Mouse (Mus musculus): ENCODE data around the gene Bcas2.
"Not testable (repeated sequence)": the region's sequence is repeated elsewhere in the genome, so short reads cannot be mapped to it uniquely, and the experiment has no call there.

Gene Bcas2

GRCm38 (mm10) chr3:103159232-103159900 is 12.1 kb upstream of the Bcas2 start:
- DNase-seq (ENCODE audit: low read depth, low spot score): no peak

- peak; percentile 90 for DNase-seq (ENCODE audit: low read depth, low spot score)
These were observed 1.7 kb upstream of the Bcas2 start for GRCm38 (mm10) chr3:103169771-103170170.

GRCm38 (mm10) chr3:103172615-103173014 is 1.2 kb downstream of the Bcas2 start:
- no peak for DNase-seq (ENCODE audit: low read depth, low spot score)

GRCm38 (mm10) chr3:103176740-103177139 is 5.3 kb downstream of the Bcas2 start:
- DNase-seq (ENCODE audit: low read depth, low spot score): no peak

GRCm38 (mm10) chr3:103179527-103179926 is 8.1 kb downstream of the Bcas2 start:
- no peak for DNase-seq (ENCODE audit: low read depth, low spot score)

- DNase-seq (ENCODE audit: low read depth, low spot score): peak; percentile 57
These were observed 9.7 kb downstream of the Bcas2 start for GRCm38 (mm10) chr3:103181171-103181570.

GRCm38 (mm10) chr3:103182821-103183220 is 11.4 kb downstream of the Bcas2 start:
- peak; percentile 56 for DNase-seq (ENCODE audit: low read depth, low spot score)

- not testable (repeated sequence) for DNase-seq (ENCODE audit: low read depth, low spot score)
These were observed 13.0 kb downstream of the Bcas2 start for GRCm38 (mm10) chr3:103184467-103184866.

GRCm38 (mm10) chr3:103188451-103188850 is 17.0 kb downstream of the Bcas2 start:
- DNase-seq (ENCODE audit: low read depth, low spot score): peak; percentile 83

- peak; percentile 92 for DNase-seq (ENCODE audit: low read depth, low spot score)
These were observed 17.4 kb downstream of the Bcas2 start for GRCm38 (mm10) chr3:103188856-103189255.

- peak; percentile 88 for DNase-seq (ENCODE audit: low read depth, low spot score)
These were observed 20.7 kb downstream of the Bcas2 start for GRCm38 (mm10) chr3:103192161-103192560.

GRCm38 (mm10) chr3:103193186-103193585 is 21.7 kb downstream of the Bcas2 start:
- peak; percentile 93 for DNase-seq (ENCODE audit: low read depth, low spot score)

- no peak for DNase-seq (ENCODE audit: low read depth, low spot score)
These were observed 24.9 kb downstream of the Bcas2 start for GRCm38 (mm10) chr3:103196320-103196823.

- no peak for DNase-seq (ENCODE audit: low read depth, low spot score)
These were observed 27.9 kb downstream of the Bcas2 start for GRCm38 (mm10) chr3:103199386-103199785.

GRCm38 (mm10) chr3:103201105-103201504 is 29.6 kb downstream of the Bcas2 start:
- DNase-seq (ENCODE audit: low read depth, low spot score): peak; percentile 97

- DNase-seq (ENCODE audit: low read depth, low spot score): peak; percentile 78
These were observed 32.1 kb downstream of the Bcas2 start for GRCm38 (mm10) chr3:103203554-103203953.

GRCm38 (mm10) chr3:103204445-103204844 is 33.0 kb downstream of the Bcas2 start:
- DNase-seq (ENCODE audit: low read depth, low spot score): peak; percentile 75

GRCm38 (mm10) chr3:103206393-103206792 is 34.9 kb downstream of the Bcas2 start:
- DNase-seq (ENCODE audit: low read depth, low spot score): no peak

GRCm38 (mm10) chr3:103207749-103208148 is 36.3 kb downstream of the Bcas2 start:
- peak; percentile 100 for DNase-seq (ENCODE audit: low read depth, low spot score)

- no peak for DNase-seq (ENCODE audit: low read depth, low spot score)
These were observed 36.8 kb downstream of the Bcas2 start for GRCm38 (mm10) chr3:103208237-103208636.

GRCm38 (mm10) chr3:103211101-103211500 is 39.6 kb downstream of the Bcas2 start:
- peak; percentile 94 for DNase-seq (ENCODE audit: low read depth, low spot score)

- no peak for DNase-seq (ENCODE audit: low read depth, low spot score)
These were observed 40.7 kb downstream of the Bcas2 start for GRCm38 (mm10) chr3:103212142-103212541.

- DNase-seq (ENCODE audit: low read depth, low spot score): no peak
These were observed 42.1 kb downstream of the Bcas2 start for GRCm38 (mm10) chr3:103213537-103213936.
